Mouse (Mus musculus) liver, embryonic 14.5 days (tissue): ENCODE results near the gene Frmd8. TPM values are rescaled to one million over a fixed set of nuclear protein-coding genes. Genes with fewer than 3 reads are reported as not detected.

Experiments used
- ATAC-seq: fragments of 200-750 bp; cut with Nextera tagmentation; 2 replicates; pipeline ENCODE4 v1.8.0; 2017; ENCODE audit warnings: moderate number of reproducible peaks, mild to moderate bottlenecking, moderate library complexity; ENCODE audit not compliant: insufficient read depth
- DNase-seq, 3 experiments: peaks; one replicate each; pipeline ENCODE4 v3.0.0-alpha.2; 2012 to 2013; ENCODE audit warnings: low read depth in 3 of 3, low spot score in 3 of 3
- H3K27ac ChIP-seq: fragments of 300-500 bp; sonication (generic); 2 replicates; pipeline ENCODE4 v1.5.1; 2014; ENCODE audit warnings: moderate library complexity, mild to moderate bottlenecking, control low read depth, inconsistent platforms
- H3K27me3 ChIP-seq: fragments of 300-500 bp; sonication (generic); 2 replicates; pipeline ENCODE4 v1.6.1; 2014; ENCODE audit warnings: mild to moderate bottlenecking, low read length, moderate library complexity; ENCODE audit not compliant: control insufficient read depth, insufficient read depth
- H3K36me3 ChIP-seq: fragments of 300-500 bp; sonication (generic); replicated peaks from 2 replicates; pipeline ENCODE4 v1.6.1; 2014; ENCODE audit warnings: low read depth; ENCODE audit not compliant: control insufficient read depth, insufficient read depth
- H3K4me1 ChIP-seq, 2 experiments: fragments of 200-500 bp in 1 of 2; fragments of 300-500 bp in 1 of 2; sonication (generic) in 1 of 2; replicated peaks; 2 replicates each; pipeline ENCODE4 v1.6.1; 2012 to 2014; ENCODE audit warnings: antibody characterized with exemption in 1 of 2, inconsistent platforms in 1 of 2, low read length in 1 of 2; ENCODE audit not compliant: control insufficient read depth in 2 of 2, insufficient read depth in 2 of 2
- H3K4me2 ChIP-seq: fragments of 300-500 bp; sonication (generic); 2 replicates; pipeline ENCODE4 v1.6.1; 2014; ENCODE audit warnings: low read depth, mild to moderate bottlenecking, control low read depth, moderate library complexity
- H3K4me3 ChIP-seq, 2 experiments: fragments of 200-500 bp in 1 of 2; fragments of 300-500 bp in 1 of 2; sonication (generic) in 1 of 2; 2 replicates each; pipeline ENCODE4 v1.5.1; 2012 to 2014; ENCODE audit warnings: low read depth in 2 of 2, low read length in 2 of 2, mild to moderate bottlenecking in 2 of 2, control low read depth in 1 of 2, inconsistent platforms in 1 of 2, moderate library complexity in 1 of 2; ENCODE audit not compliant: insufficient read depth in 1 of 2
- H3K9ac ChIP-seq: fragments of 300-500 bp; sonication (generic); replicated peaks from 2 replicates; pipeline ENCODE4 v1.6.1; 2014; ENCODE audit warnings: mild to moderate bottlenecking, control low read depth, moderate library complexity
- H3K9me3 ChIP-seq: fragments of 300-500 bp; sonication (generic); 2 replicates; pipeline ENCODE4 v1.6.1; 2016; ENCODE audit warnings: low read length, mixed read lengths; ENCODE audit not compliant: control insufficient read depth
- CTCF ChIP-seq: IDR thresholded peaks from 2 replicates; pipeline ENCODE4 v1.5.1; 2016; ENCODE audit warnings: antibody characterized with exemption, low read depth, control low read depth
- EP300 ChIP-seq: IDR thresholded peaks from 2 replicates; pipeline ENCODE4 v1.6.1; 2016; ENCODE audit warnings: antibody characterized with exemption, low read depth
- WGBS: fragments of 180-500 bp; shearing (Covaris S2); extraction: QIAGEN DNeasy Blood & Tissue Kit; methylation state at CpG from one replicate; pipeline ENCODE4 v1.1.7; 2014; ENCODE audit not compliant: insufficient replicate concordance; 5-methylcytosine and 5-hydroxymethylcytosine counted together
- polyA plus RNA-seq, 2 experiments: library from polyadenylated mRNA; depleted of rRNA in 1 of 2; stranded (reverse) in 1 of 2; unstranded in 1 of 2; fragments of >200 nt; fragmentation: Nextera tagmentation in 1 of 2; extraction: Ambion mirVana in 1 of 2; gene quantifications; 2 replicates each; pipeline versions ENCODE4 v1.2.1 to v1.2.3; 2012 to 2014

The Frmd8 gene
- polyA plus RNA-seq, 2 experiments: 6.6 to 6.7 TPM

DNA sequence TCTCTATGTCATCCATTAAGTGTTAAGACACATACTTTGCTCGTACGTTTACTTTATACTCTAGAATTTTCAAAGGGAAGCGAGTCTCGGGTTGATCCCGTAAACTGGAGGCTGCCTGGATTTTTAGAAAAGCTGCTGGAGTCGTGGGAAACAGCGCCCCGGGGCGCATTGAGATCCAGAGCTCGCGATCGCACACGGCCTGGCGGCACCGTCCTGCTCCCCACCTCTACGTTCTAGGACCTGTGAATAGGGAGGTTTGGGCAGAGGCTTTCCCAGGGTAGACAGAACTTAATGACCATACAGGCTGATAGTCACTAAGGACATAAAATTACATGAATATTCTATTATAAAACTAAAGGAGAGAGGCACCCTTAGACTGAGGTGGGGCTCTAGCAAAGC, 71.2 kb downstream of the Frmd8 start:
- TF ChIP-seq EP300 (no peak), CTCF (no peak)
- Histone ChIP-seq H3K4me3 (peak overlapping the region; percentile 46 to 73), H3K36me3 (peaks cover 11% of the 10 kb centered on the region), H3K4me2 (peak overlapping the region; percentile 95), H3K4me1 (peaks cover 39% of the 10 kb centered on the region in 2 experiments), H3K27me3 (no peaks in the 10 kb centered on the region), H3K9me3 (no peaks in the 10 kb centered on the region), H3K9ac (peak overlapping the region; percentile 95), H3K27ac (peak overlapping the region; percentile 98)
- ATAC-seq: peak; percentile 17; the same call in 1 of the 2 replicates
- no peak for DNase-seq
- WGBS: 3% methylated on average over 16 of the region's 16 CpGs

DNA sequence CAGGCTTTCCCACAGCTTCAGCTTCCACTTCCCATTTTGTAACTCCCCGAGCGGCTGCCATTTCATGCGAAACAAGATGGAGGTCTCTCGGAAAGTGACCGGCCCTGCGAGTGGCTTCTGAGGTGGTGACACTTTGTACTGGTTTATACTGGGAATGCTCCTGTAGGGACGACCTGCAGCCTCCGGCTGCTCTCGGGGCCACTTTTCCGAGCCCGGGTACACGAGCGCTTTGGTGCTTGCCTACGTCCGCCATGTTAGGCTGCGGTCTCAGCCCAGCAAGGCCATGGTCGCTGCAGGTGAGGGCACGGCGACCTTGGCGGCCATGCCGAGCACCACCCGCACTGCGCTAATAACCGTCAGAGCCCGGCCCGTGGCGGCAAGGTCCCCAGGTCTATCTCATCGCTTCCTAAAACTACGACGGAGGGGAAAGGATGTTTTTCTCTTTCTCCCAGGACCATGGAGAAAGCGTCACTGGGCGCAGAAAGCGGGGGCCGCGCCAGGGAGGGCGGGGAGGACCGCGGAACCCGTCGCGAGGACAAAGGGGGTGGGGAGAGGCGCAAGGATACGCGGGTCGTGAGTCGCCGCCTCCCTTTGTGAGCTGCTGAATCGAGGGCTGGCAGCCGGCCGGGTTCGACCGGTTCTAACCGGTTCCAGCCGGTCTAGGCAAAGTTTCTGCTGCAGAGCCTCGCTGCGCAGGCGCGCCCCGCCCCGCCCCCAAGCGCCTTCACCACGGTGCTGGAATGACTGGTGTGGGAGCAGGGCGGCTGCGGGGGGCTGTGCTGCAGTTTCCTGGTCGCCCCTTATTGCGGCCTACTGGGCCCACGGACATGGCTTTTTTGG, 71.8 kb downstream of the Frmd8 start:
- H3K27me3 ChIP-seq: no peaks in the 10 kb centered on the region
- peak overlapping the region; percentile 95 for H3K9ac ChIP-seq
- DNase-seq (peak; percentile 95 to 98 (median 95)), ATAC-seq (peak; percentile 86)
- H3K4me2 ChIP-seq: peak overlapping the region; percentile 95
- WGBS: under 1% methylated on average over 64 of the region's 67 CpGs
- peak overlapping the region; percentile 73 to 97 for H3K4me3 ChIP-seq
- TF ChIP-seq EP300 (peak; percentile 95), CTCF (no peak)
- H3K9me3 ChIP-seq: no peaks in the 10 kb centered on the region
- peaks cover 37 to 39% of the 10 kb centered on the region in 2 experiments for H3K4me1 ChIP-seq
- H3K36me3 ChIP-seq: peaks cover 17% of the 10 kb centered on the region
- peak overlapping the region; percentile 98 for H3K27ac ChIP-seq

DNA sequence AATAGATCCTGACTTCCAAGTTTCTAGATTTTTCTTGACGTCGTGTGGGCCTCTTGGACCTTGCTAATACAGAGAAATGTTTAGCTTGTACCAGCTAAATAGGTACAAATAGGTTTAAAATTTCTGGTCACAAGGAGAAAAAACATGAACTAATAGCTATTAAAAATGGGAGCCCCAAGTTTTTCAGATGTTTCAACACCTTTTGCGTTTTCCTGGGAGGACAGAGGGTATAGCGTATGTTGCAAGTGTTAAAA, 72.4 kb downstream of the Frmd8 start:
- Histone ChIP-seq H3K4me3 (peak overlapping the region; percentile 73 to 97), H3K36me3 (peaks cover 23% of the 10 kb centered on the region), H3K9me3 (no peaks in the 10 kb centered on the region), H3K4me2 (peak overlapping the region; percentile 95), H3K27me3 (no peaks in the 10 kb centered on the region), H3K9ac (peak overlapping the region; percentile 95), H3K4me1 (peaks cover 40 to 43% of the 10 kb centered on the region in 2 experiments), H3K27ac (peak overlapping the region; percentile 98)
- whole genome bisulfite sequencing: 0% methylated on average over 4 of the region's 4 CpGs
- DNase-seq (no peak), ATAC-seq (no peak)
- peak; percentile 9 for TF ChIP-seq EP300
- no peak for TF ChIP-seq CTCF

DNA sequence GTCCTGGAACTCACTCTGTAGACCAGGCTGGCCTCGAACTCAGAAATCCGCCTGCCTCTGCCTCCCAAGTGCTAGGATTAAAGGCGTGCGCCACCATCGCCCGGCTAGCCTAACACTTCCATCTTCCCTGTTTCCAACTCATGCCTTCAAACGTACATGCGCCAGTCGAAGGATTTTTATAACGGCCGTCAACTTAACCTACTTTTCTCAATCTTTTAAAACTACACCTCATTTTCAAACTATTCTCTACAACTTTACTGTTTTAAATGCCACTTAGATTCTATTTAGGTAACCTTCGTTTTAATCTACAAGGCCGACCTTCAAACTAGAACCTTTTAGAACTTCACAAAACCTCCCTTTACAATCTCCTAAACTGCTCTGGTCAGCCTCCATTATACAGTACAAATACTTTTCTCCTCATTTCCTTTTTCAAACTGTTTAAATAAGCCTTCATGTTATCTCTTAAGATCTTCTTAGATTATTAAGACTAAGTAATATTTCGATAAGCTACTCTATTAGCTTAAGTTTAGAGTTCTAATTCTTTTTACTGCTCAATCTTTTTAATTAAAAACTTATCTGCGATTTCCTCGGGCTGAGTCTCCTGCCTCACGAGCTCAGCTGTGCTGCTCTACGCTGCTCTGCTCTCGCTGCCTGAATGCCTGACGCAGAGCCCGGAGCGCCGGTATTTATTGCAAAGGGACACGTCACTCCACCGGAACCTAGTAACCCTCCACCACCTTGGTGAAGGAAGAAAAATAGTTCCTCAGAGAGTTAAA, 72.9 kb downstream of the Frmd8 start:
- no peaks in the 10 kb centered on the region for H3K9me3 ChIP-seq
- H3K36me3 ChIP-seq: peaks cover 28% of the 10 kb centered on the region
- DNase-seq (peak; percentile 89 to 91 (median 90)), ATAC-seq (peak; percentile 27; the same call in 1 of the 2 replicates)
- H3K27me3 ChIP-seq: no peaks in the 10 kb centered on the region
- peak overlapping the region; percentile 98 for H3K27ac ChIP-seq
- peak overlapping the region; percentile 95 for H3K4me2 ChIP-seq
- peak overlapping the region; percentile 73 to 97 for H3K4me3 ChIP-seq
- TF ChIP-seq EP300: peak; percentile 80
- TF ChIP-seq CTCF: no peak
- peak overlapping the region; percentile 95 for H3K9ac ChIP-seq
- H3K4me1 ChIP-seq: peaks cover 43 to 46% of the 10 kb centered on the region in 2 experiments
- WGBS: under 1% methylated on average over 25 of the region's 25 CpGs

DNA sequence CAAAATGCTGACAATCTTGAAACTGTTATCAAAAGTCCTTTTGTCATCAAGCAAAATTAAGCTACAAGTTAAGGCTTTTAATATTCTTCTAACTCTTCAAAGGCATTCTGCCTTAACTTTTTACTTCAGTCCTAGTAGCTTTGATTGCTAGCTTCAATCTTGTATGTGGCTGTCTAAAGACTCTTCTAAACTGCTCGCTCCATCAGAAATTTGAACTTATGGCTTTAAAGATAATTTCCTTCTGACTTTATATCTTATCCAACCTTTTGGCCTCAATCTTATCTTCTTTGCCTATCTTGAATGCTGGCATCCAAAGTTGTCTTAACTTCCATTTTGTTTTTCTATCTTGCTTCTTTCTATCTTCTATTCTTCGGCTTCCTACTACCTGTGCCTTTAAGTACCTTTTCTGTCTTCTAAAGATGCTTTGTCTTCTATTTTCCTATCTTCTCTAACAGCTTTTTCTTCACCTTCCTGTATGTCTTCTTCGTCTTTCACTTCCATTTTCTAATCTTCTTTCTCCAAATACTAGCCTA, 73.6 kb downstream of the Frmd8 start:
- no peak for DNase-seq
- 2% methylated on average over 3 of the region's 3 CpGs for WGBS

More for the DNA sequence above, 73.6 kb downstream of the Frmd8 start:
- Histone ChIP-seq H3K9me3 (no peaks in the 10 kb centered on the region), H3K27ac (peak overlapping the region; percentile 98), H3K36me3 (peaks cover 35% of the 10 kb centered on the region), H3K4me2 (peak overlapping the region; percentile 95), H3K9ac (peak overlapping the region; percentile 95), H3K4me1 (peaks cover 40 to 41% of the 10 kb centered on the region in 2 experiments), H3K27me3 (no peaks in the 10 kb centered on the region), H3K4me3 (peak overlapping the region; percentile 73 to 97)
- no peak for ATAC-seq
- peak; percentile 26; the same call in 1 of the 2 replicates for TF ChIP-seq EP300
- TF ChIP-seq CTCF: no peak
